Mouse (Mus musculus) C2C12 (cell line): Measurements from ENCODE around the gene Edf1. TPM values are rescaled to one million over a fixed set of nuclear protein-coding genes. Genes with fewer than 3 reads are reported as not detected.

Source experiments
- H3K27me3 ChIP-seq: one replicate; pipeline ENCODE4 v1.6.1; 2011; ENCODE audit not compliant: control insufficient read depth, insufficient read depth, insufficient read length
- H3K36me3 ChIP-seq: one replicate; pipeline ENCODE4 v1.6.1; 2011; ENCODE audit not compliant: control insufficient read depth, insufficient read depth
- H3K4me3 ChIP-seq: one replicate; pipeline ENCODE4 v1.5.1; 2011; ENCODE audit warnings: mild to moderate bottlenecking, control low read depth; ENCODE audit not compliant: poor library complexity, insufficient read depth, severe bottlenecking
- H3K79me2 ChIP-seq: one replicate; pipeline ENCODE4 v1.6.1; 2011; ENCODE audit not compliant: control insufficient read depth, insufficient read depth
- H3K79me3 ChIP-seq: one replicate; pipeline ENCODE4 v1.6.1; 2011; ENCODE audit warnings: low read depth, control low read depth
- H3ac ChIP-seq: one replicate; pipeline ENCODE3; 2011; ENCODE audit warnings: low read depth; ENCODE audit not compliant: control insufficient read depth, insufficient read length
- CEBPB ChIP-seq: IDR thresholded peaks from one replicate; pipeline ENCODE4 v1.6.1; 2011; ENCODE audit warnings: low read depth, mild to moderate bottlenecking, control low read depth, moderate library complexity
- CTCF ChIP-seq: IDR thresholded peaks from one replicate; pipeline ENCODE4 v1.5.1; 2011; ENCODE audit not compliant: control insufficient read depth, insufficient read depth, insufficient read length
- FOSL1 ChIP-seq: IDR thresholded peaks from one replicate; pipeline ENCODE4 v1.8.0; 2011; ENCODE audit warnings: mild to moderate bottlenecking, low read length; ENCODE audit not compliant: poor library complexity, insufficient read depth, severe bottlenecking
- MAX ChIP-seq: IDR thresholded peaks from one replicate; pipeline ENCODE4 v1.6.1; 2011; ENCODE audit warnings: mild to moderate bottlenecking, control low read depth
- MYOD1 ChIP-seq: IDR thresholded peaks from one replicate; pipeline ENCODE4 v1.6.1; 2011; ENCODE audit warnings: low read depth; ENCODE audit not compliant: control insufficient read depth, insufficient read length
- MYOG ChIP-seq: IDR thresholded peaks from one replicate; pipeline ENCODE4 v1.6.1; 2011; ENCODE audit not compliant: control insufficient read depth, insufficient read length; ENCODE audit errors: extremely low read depth
- USF1 ChIP-seq: IDR thresholded peaks from one replicate; pipeline ENCODE4 v1.6.1; 2011; ENCODE audit warnings: low read depth, mild to moderate bottlenecking, control low read depth, moderate library complexity
- long read RNA-seq, 2 experiments: library from polyadenylated mRNA; unstranded; transcript quantifications; one replicate each; pipeline ENCODE4 v2.0.0; 2019 to 2020
- polyA plus RNA-seq: library from polyadenylated mRNA; unstranded; fragments of >200 nt; fragmentation: generic; extraction: Trizol; gene quantifications from one replicate; pipeline ENCODE4 v1.2.1, GENCODE M21; 2012; ENCODE audit warnings: missing spikeins

Gene Edf1
- polyA plus RNA-seq = 340 TPM
- long read RNA-seq, experiment 1, transcript Edf1-201 (5 exons, 722 nt) = major isoform, 292 of 320 reads
- long read RNA-seq, experiment 1, partial matches to known transcripts = 13 of 320 reads
- long read RNA-seq, experiment 1, other reads (novel, unspliced or antisense) = 10 of 320 reads
- long read RNA-seq, experiment 2, transcript Edf1-201 (5 exons, 722 nt) = major isoform, 73 of 77 reads
- long read RNA-seq, experiment 2, partial matches to known transcripts = 1 of 77 reads
- long read RNA-seq, experiment 2, other reads (novel, unspliced or antisense) = 0 of 77 reads

- Histone ChIP-seq H3K79me2 (peaks cover 49% of the 10 kb centered on the region), H3K4me3 (peak within 1 kb of the TSS; percentile 98), H3K79me3 (peaks cover 25% of the 10 kb centered on the region), H3K36me3 (peaks cover 32% of the 10 kb centered on the region), H3K27me3 (no peaks in the 10 kb centered on the region), H3ac (peak within 1 kb of the TSS; percentile 87)
- no peak for TF ChIP-seq USF1
- no peak for TF ChIP-seq CTCF
- no peak for TF ChIP-seq MYOD1
- TF ChIP-seq MAX = no peak
- TF ChIP-seq CEBPB = no peak
- no peak for TF ChIP-seq MYOG
- no peak for TF ChIP-seq FOSL1
Observed at GRCm38 (mm10) chr2:25557221-25557963, at the start of gene Edf1. TSS of gene Edf1 (plus strand) at chr2:25557847.

DNA sequence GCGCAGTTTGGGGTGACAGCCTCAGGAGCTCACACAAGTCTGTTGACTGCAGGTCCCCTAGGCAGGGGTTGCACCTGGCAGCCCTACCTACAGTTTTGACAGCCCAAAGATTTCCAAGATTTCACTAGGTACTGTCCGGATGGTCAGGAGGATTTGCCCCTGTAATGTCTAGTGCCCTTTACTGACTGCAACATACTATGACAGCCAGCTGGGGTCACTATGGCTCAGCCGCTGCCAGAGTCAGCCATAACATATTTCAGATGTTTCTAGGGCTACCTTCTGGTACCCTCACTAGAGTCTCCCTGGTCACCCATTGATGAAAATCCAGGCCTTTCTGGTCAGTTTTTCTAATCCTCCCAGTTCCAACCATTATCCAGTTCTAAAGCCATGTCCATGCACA lies 47.7 kb upstream of the Edf1 start:
- no peaks in the 10 kb centered on the region for H3K27me3 ChIP-seq
- H3K79me3 ChIP-seq = no peaks in the 10 kb centered on the region
- H3K4me3 ChIP-seq = no peak overlapping the region
- no peak overlapping the region for H3ac ChIP-seq
- TF ChIP-seq MYOG (no peak), CTCF (peak; percentile 20), MYOD1 (no peak), MAX (no peak), CEBPB (no peak)
- no peaks in the 10 kb centered on the region for H3K36me3 ChIP-seq
- no peaks in the 10 kb centered on the region for H3K79me2 ChIP-seq

- Histone ChIP-seq H3K79me2 (peaks cover 11% of the 10 kb centered on the region), H3K27me3 (no peaks in the 10 kb centered on the region), H3K79me3 (peaks cover 7% of the 10 kb centered on the region), H3ac (no peak overlapping the region), H3K4me3 (no peak overlapping the region), H3K36me3 (peaks cover 97% of the 10 kb centered on the region)
- TF ChIP-seq MAX = no peak
- no peak for TF ChIP-seq FOSL1
- no peak for TF ChIP-seq CTCF
- TF ChIP-seq MYOG = no peak
- TF ChIP-seq USF1 = no peak
- TF ChIP-seq MYOD1 = no peak
- no peak for TF ChIP-seq CEBPB
Observed at GRCm38 (mm10) chr2:25526510-25527302, 30.9 kb upstream of the Edf1 start.

- TF ChIP-seq MAX (no peak), CEBPB (no peak), MYOD1 (no peak), CTCF (no peak), USF1 (no peak), MYOG (no peak), FOSL1 (no peak)
- H3K36me3 ChIP-seq = peaks cover 89% of the 10 kb centered on the region
- peaks cover 62% of the 10 kb centered on the region for H3K79me2 ChIP-seq
- no peaks in the 10 kb centered on the region for H3K27me3 ChIP-seq
- H3ac ChIP-seq = no peak overlapping the region
- H3K4me3 ChIP-seq = no peak overlapping the region
- peaks cover 34% of the 10 kb centered on the region for H3K79me3 ChIP-seq
Observed at GRCm38 (mm10) chr2:25533707-25534106, 23.9 kb upstream of the Edf1 start.

DNA sequence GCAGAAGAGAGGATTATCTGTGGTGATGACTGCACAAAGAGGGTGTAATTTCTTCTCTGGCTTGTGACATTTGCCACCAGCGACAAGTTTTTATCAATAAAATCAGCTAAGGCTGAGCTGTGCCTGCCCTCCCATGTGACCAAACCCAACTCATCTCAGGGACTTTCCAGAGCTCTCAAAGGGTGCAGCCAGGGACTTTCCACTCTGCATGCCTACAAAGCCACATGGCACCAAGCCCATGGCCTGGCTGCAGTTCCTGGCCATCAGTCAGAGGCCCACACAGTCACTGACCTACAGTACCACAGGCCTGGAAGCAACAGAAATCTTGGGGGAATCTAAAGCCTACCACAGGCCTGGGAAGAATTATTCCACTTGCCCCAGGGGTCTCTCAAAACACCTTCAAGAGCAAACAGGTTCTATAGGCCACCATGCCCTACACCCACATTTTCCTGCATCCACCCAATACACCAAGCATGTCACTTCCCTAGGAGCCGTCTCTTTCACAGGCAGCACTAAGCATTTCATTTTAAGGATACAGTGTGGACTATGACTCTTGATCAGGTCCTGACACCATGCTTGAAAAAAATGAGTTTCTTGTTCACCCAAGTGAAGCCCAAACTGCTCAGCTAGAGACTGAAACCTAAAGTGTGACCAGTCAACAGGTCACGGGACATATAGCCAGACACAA lies 23.3 kb upstream of the Edf1 start:
- Histone ChIP-seq H3K79me2 (peaks cover 68% of the 10 kb centered on the region), H3K36me3 (peaks cover 89% of the 10 kb centered on the region), H3K27me3 (no peaks in the 10 kb centered on the region), H3K4me3 (no peak overlapping the region), H3K79me3 (peaks cover 40% of the 10 kb centered on the region), H3ac (no peak overlapping the region)
- TF ChIP-seq CEBPB = no peak
- peak; percentile 93 for TF ChIP-seq USF1
- TF ChIP-seq MAX = peak; percentile 88
- TF ChIP-seq MYOG = no peak
